Mouse (Mus musculus): ENCODE measurements around the gene Olfr1214. TPM values are rescaled to one million over a fixed set of nuclear protein-coding genes. Genes with fewer than 3 reads are reported as not detected.
"Not testable (repeated sequence)": the region's sequence is repeated elsewhere in the genome, so short reads cannot be mapped to it uniquely, and the experiment has no call there.

Gene Olfr1214
- not detected in 2 replicates for polyA plus RNA-seq (2012; rRNA removed)
- not detected in 2 replicates for polyA plus RNA-seq (2014; fragmentation: Nextera tagmentation; extraction: Ambion mirVana)

DNA sequence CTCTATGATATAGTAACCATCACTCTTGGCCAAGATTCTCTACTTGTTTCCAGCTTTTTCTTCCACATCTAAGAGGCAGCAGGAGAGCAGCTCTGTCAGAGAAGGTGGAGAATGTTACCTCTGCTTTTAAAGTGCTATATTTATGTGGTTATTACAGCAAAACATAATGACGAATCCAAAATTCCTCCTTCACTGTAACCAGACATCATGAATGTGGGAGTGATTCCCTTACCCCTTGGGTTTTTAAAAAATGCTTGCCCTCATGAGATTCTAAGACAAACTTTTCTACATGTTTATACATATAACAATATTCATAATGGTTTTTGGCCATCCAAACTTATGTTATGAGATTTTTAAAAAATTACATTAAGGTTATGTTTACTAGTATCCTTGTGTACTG, at the start of gene Olfr1214:
Gene Olfr1214 (minus strand): TSS at position 101 of the 400 bp plus-strand sequence.
- no peak within 1 kb of the TSS for H3K4me2 ChIP-seq (ENCODE audit: low read depth)
- no peak for DNase-seq (ENCODE audit: low read depth in 3 of 3, low spot score in 3 of 3)
- no peak for ATAC-seq (ENCODE audit: insufficient read depth)
- H3K4me1 ChIP-seq (replicated peaks; ENCODE audit: control insufficient read depth in 2 of 2, insufficient read depth in 2 of 2, low read length in 1 of 2), result no peaks in the 10 kb centered on the region
- no peak within 1 kb of the TSS for H3K9ac ChIP-seq (replicated peaks)
- 58% methylated on average over 1 of the region's 1 CpGs for WGBS (ENCODE audit: insufficient replicate concordance)
- H3K27ac ChIP-seq, result no peak within 1 kb of the TSS
- TF ChIP-seq EP300 (IDR thresholded peaks at IDR 0.05; ENCODE audit: low read depth) (no peak), CTCF (IDR thresholded peaks at IDR 0.05; ENCODE audit: low read depth) (no peak)
- no peaks in the 10 kb centered on the region for H3K36me3 ChIP-seq (replicated peaks; ENCODE audit: control insufficient read depth, insufficient read depth, low read depth)
- H3K9me3 ChIP-seq (ENCODE audit: control insufficient read depth, low read length), result no peaks in the 10 kb centered on the region
- no peaks in the 10 kb centered on the region for H3K27me3 ChIP-seq (ENCODE audit: control insufficient read depth, insufficient read depth, low read length)
- H3K4me3 ChIP-seq (ENCODE audit: insufficient read depth in 1 of 2, low read depth in 2 of 2, low read length in 2 of 2), result no peak within 1 kb of the TSS

DNA sequence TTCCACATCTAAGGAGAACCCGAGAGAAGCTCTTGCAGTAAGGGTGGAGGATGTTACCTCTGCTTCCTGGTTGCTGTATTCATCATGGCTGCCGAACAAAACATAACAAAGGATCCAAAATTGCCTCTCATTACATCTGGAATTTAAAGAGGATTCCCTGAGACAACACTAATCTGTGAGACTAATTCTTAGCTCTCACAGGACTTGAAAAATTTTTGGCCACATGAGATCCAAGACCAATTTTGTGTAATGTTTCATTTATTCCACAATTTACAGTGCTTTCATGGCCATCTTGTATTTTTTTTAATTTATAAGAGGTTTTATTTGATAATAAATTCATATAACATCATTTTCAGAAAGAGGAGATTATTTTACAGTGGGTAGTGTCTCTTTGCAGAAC, 39.5 kb upstream of the Olfr1214 start, which contains the start of gene Olfr1217:
Gene Olfr1217 (minus strand): TSS at position 101 of the 400 bp plus-strand sequence.
- Histone ChIP-seq H3K27ac (no peak within 1 kb of the TSS), H3K27me3 (ENCODE audit: control insufficient read depth, insufficient read depth, low read length) (no peaks in the 10 kb centered on the region), H3K4me1 (replicated peaks; ENCODE audit: control insufficient read depth in 2 of 2, insufficient read depth in 2 of 2, low read length in 1 of 2) (no peaks in the 10 kb centered on the region), H3K4me2 (ENCODE audit: low read depth) (no peak within 1 kb of the TSS), H3K36me3 (replicated peaks; ENCODE audit: control insufficient read depth, insufficient read depth, low read depth) (no peaks in the 10 kb centered on the region), H3K9me3 (ENCODE audit: control insufficient read depth, low read length) (no peaks in the 10 kb centered on the region), H3K9ac (replicated peaks) (no peak within 1 kb of the TSS), H3K4me3 (ENCODE audit: insufficient read depth in 1 of 2, low read depth in 2 of 2, low read length in 2 of 2) (no peak within 1 kb of the TSS)
- ATAC-seq (ENCODE audit: insufficient read depth) (no peak), DNase-seq (ENCODE audit: low read depth in 3 of 3, low spot score in 3 of 3) (no peak)
- TF ChIP-seq CTCF (IDR thresholded peaks at IDR 0.05; ENCODE audit: low read depth) (no peak), EP300 (IDR thresholded peaks at IDR 0.05; ENCODE audit: low read depth) (no peak)
- WGBS (ENCODE audit: insufficient replicate concordance), result 44% methylated on average over 2 of the region's 2 CpGs

DNA sequence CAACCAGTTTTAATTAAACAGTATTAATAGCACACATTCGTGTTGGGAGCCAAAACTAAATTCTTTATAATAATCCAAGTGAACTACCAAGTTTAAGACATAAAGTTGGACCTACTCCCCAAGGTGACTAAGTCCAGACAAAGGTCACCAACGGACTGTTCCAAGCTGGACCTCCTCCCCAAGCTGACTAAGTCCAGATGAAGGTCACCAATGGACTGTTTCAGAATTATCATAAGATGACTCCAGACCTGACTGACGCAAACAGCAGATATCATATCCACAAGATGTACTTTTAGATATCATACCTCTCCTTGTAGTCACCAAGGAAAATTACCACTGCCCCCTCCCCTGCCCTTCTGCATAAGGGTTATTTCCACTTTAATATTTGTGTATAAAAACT, 29.0 kb upstream of the Olfr1214 start:
- H3K27me3 ChIP-seq (ENCODE audit: control insufficient read depth, insufficient read depth, low read length); H3K4me1 ChIP-seq (replicated peaks; ENCODE audit: control insufficient read depth in 2 of 2, insufficient read depth in 2 of 2, low read length in 1 of 2); H3K9ac ChIP-seq (replicated peaks); H3K4me3 ChIP-seq (ENCODE audit: insufficient read depth in 1 of 2, low read depth in 2 of 2, low read length in 2 of 2); ATAC-seq (ENCODE audit: insufficient read depth); H3K4me2 ChIP-seq (ENCODE audit: low read depth); H3K36me3 ChIP-seq (replicated peaks; ENCODE audit: control insufficient read depth, insufficient read depth, low read depth); H3K9me3 ChIP-seq (ENCODE audit: control insufficient read depth, low read length); DNase-seq (ENCODE audit: low read depth in 3 of 3, low spot score in 3 of 3); H3K27ac ChIP-seq: not testable (repeated sequence)
- 44% methylated on average over 3 of the region's 3 CpGs for WGBS (ENCODE audit: insufficient replicate concordance)

DNA sequence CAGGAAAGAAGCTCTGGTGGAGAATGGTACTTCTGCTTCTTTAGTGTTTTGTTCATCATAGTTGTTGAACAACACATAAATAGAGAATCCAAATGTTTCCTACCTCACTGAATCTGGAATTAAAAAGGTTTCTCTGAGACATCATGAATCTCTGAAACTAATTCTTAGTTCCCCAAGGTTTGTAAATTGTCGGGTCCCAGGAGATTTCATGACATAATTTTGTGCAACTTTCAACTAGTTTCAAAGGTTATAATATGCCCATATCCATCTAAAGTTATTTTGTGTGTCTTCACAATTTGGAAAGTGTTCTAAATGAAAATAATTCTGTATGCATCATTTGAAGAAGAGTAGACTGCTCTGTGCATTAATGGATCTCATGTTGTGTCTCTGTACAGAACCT, 25.8 kb upstream of the Olfr1214 start, which contains the start of gene Olfr1216:
Gene Olfr1216 (minus strand): TSS at position 101 of the 400 bp plus-strand sequence.
- Histone ChIP-seq H3K4me3 (ENCODE audit: insufficient read depth in 1 of 2, low read depth in 2 of 2, low read length in 2 of 2) (no peak within 1 kb of the TSS), H3K27ac (no peak within 1 kb of the TSS), H3K36me3 (replicated peaks; ENCODE audit: control insufficient read depth, insufficient read depth, low read depth) (no peaks in the 10 kb centered on the region), H3K9me3 (ENCODE audit: control insufficient read depth, low read length) (no peaks in the 10 kb centered on the region), H3K27me3 (ENCODE audit: control insufficient read depth, insufficient read depth, low read length) (no peaks in the 10 kb centered on the region), H3K9ac (replicated peaks) (no peak within 1 kb of the TSS), H3K4me1 (replicated peaks; ENCODE audit: control insufficient read depth in 2 of 2, insufficient read depth in 2 of 2, low read length in 1 of 2) (no peaks in the 10 kb centered on the region), H3K4me2 (ENCODE audit: low read depth) (no peak within 1 kb of the TSS)
- no peak for ATAC-seq (ENCODE audit: insufficient read depth)
- no peak for TF ChIP-seq CTCF (IDR thresholded peaks at IDR 0.05; ENCODE audit: low read depth)
- no peak for TF ChIP-seq EP300 (IDR thresholded peaks at IDR 0.05; ENCODE audit: low read depth)
- WGBS (ENCODE audit: insufficient replicate concordance), result 39% methylated on average over 1 of the region's 1 CpGs
- no peak for DNase-seq (ENCODE audit: low read depth in 3 of 3, low spot score in 3 of 3)

DNA sequence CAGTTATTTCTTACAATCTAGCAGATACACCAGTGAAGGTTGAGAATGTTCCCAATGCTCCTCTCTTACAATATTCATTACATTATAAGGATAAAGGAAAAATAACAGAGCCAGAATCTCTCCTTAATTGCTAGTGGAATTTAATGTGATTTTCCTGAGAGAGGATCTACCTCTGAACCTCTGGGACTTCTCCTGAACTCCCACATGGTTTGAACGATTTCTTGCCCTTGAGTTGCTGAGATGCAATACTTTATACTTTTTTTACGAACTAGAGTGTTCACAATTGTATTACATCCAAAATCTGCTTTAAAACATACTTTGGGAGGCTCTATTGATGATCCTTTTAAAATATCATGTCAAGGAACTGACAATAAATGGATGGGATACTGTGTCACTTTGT, 14.4 kb upstream of the Olfr1214 start, which contains the start of gene Olfr1215:
Gene Olfr1215 (minus strand): TSS at position 101 of the 400 bp plus-strand sequence.
- no peak for TF ChIP-seq EP300 (IDR thresholded peaks at IDR 0.05; ENCODE audit: low read depth)
- no peak for TF ChIP-seq CTCF (IDR thresholded peaks at IDR 0.05; ENCODE audit: low read depth)
- H3K9ac ChIP-seq (replicated peaks), result no peak within 1 kb of the TSS
- no peaks in the 10 kb centered on the region for H3K36me3 ChIP-seq (replicated peaks; ENCODE audit: control insufficient read depth, insufficient read depth, low read depth)
- ATAC-seq (ENCODE audit: insufficient read depth) (no peak), DNase-seq (ENCODE audit: low read depth in 3 of 3, low spot score in 3 of 3) (no peak)
- no peaks in the 10 kb centered on the region for H3K4me1 ChIP-seq (replicated peaks; ENCODE audit: control insufficient read depth in 2 of 2, insufficient read depth in 2 of 2, low read length in 1 of 2)
- H3K27me3 ChIP-seq (ENCODE audit: control insufficient read depth, insufficient read depth, low read length), result no peaks in the 10 kb centered on the region
- no peaks in the 10 kb centered on the region for H3K9me3 ChIP-seq (ENCODE audit: control insufficient read depth, low read length)
- 35% methylated on average over 2 of the region's 2 CpGs for WGBS (ENCODE audit: insufficient replicate concordance)
- no peak within 1 kb of the TSS for H3K27ac ChIP-seq
- H3K4me3 ChIP-seq (ENCODE audit: insufficient read depth in 1 of 2, low read depth in 2 of 2, low read length in 2 of 2), result no peak within 1 kb of the TSS
- no peak within 1 kb of the TSS for H3K4me2 ChIP-seq (ENCODE audit: low read depth)

Data from liver, embryonic 14.5 days (tissue).